Mouse (Mus musculus) erythroblast, embryonic 14.5 days (primary cell): Measurements from ENCODE around the gene Rfx6. TPM values are rescaled to one million over a fixed set of nuclear protein-coding genes. Genes with fewer than 3 reads are reported as not detected.

Experiments used
- H3K27me3 ChIP-seq: 2 replicates; pipeline ENCODE4 v1.6.1; 2012; ENCODE audit warnings: inconsistent platforms; ENCODE audit not compliant: control insufficient read depth
- H3K36me3 ChIP-seq: 2 replicates; pipeline ENCODE4 v1.6.1; 2012; ENCODE audit warnings: mild to moderate bottlenecking, inconsistent platforms; ENCODE audit not compliant: control insufficient read depth
- H3K4me1 ChIP-seq: 2 replicates; pipeline ENCODE4 v1.6.1; 2012; ENCODE audit warnings: inconsistent platforms; ENCODE audit not compliant: control insufficient read depth
- H3K4me3 ChIP-seq: replicated peaks from 2 replicates; pipeline ENCODE3; 2012; ENCODE audit warnings: moderate library complexity, mild to moderate bottlenecking, inconsistent platforms
- H3K9me3 ChIP-seq: 2 replicates; pipeline ENCODE4 v1.6.1; 2012; ENCODE audit warnings: low read length, inconsistent platforms, mixed read lengths; ENCODE audit not compliant: control insufficient read depth
- GATA1 ChIP-seq: IDR thresholded peaks from 2 replicates; pipeline ENCODE4 v1.6.1; 2012; ENCODE audit warnings: low read length, inconsistent platforms, mixed read lengths
- TAL1 ChIP-seq: IDR thresholded peaks from 3 replicates; pipeline ENCODE4 v1.6.1; 2012; ENCODE audit warnings: low read length, inconsistent platforms, mixed read lengths
- polyA plus RNA-seq: library from polyadenylated mRNA; stranded (reverse); fragments of >175 nt; gene quantifications from 2 replicates; pipeline ENCODE4 v1.2.3, GENCODE M21; 2012

The Rfx6 gene
- polyA plus RNA-seq: not detected in 2 replicates

DNA sequence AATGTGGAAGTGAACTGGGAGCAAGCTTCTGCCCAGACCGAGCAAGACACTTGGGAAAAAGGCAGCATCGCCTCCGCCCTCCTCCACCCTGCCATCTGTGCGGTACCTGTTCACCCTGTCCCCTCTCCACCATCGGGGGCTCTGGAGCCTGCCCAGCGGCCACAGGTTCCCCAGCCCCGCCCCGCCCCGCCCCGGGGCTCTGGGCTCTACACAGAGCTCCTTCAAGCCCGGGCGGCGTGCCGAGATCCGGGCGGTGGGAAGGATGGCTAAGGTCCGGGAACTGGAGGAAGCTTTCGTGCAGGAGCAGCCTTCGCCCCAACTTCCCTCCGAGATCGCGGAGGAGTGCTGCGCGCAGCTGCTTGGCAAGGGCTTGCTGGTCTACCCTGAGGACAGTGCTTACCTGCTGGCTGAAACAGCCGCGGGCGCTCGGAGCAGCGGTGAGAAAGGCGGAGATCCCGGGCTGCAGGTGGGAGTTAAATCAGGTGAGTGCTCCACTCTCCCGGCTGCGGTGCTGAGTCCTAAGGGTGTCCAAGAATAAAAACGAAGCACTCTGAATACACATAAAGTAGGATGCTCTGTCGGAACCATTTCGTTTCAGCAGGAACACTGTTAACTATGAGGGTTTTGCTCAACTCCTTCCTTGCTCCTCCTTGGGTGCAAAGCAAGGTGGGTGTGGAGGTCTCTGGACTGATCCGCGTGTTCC lies at the start of gene Rfx6:
Gene Rfx6 (plus strand): TSS at position 209 of the 703 bp plus-strand sequence.
- Histone ChIP-seq H3K27me3 (peaks cover 24% of the 10 kb centered on the region), H3K4me1 (no peaks in the 10 kb centered on the region), H3K36me3 (no peaks in the 10 kb centered on the region), H3K9me3 (no peaks in the 10 kb centered on the region; the same call in 1 of the 2 replicates), H3K4me3 (no peak within 1 kb of the TSS)
- no peak for TF ChIP-seq TAL1
- TF ChIP-seq GATA1: no peak

- Histone ChIP-seq H3K27me3 (no peaks in the 10 kb centered on the region), H3K36me3 (no peaks in the 10 kb centered on the region), H3K9me3 (peaks cover 3% of the 10 kb centered on the region; the same call in 1 of the 2 replicates), H3K4me3 (no peak within 1 kb of the TSS), H3K4me1 (no peaks in the 10 kb centered on the region)
- TF ChIP-seq GATA1 (no peak), TAL1 (no peak)
Observed at GRCm38 (mm10) chr10:51631411-51632136, 46.0 kb upstream of the Rfx6 start, which contains the start of gene Gprc6a. Gprc6a (minus strand) TSS chr10:51631461.

GRCm38 (mm10) chr10:51649506-51650221 lies 27.9 kb upstream of the Rfx6 start:
- Histone ChIP-seq H3K4me3 (no peak overlapping the region), H3K4me1 (no peaks in the 10 kb centered on the region), H3K9me3 (no peaks in the 10 kb centered on the region), H3K27me3 (no peaks in the 10 kb centered on the region), H3K36me3 (no peaks in the 10 kb centered on the region)
- TF ChIP-seq GATA1 (no peak), TAL1 (no peak)

DNA sequence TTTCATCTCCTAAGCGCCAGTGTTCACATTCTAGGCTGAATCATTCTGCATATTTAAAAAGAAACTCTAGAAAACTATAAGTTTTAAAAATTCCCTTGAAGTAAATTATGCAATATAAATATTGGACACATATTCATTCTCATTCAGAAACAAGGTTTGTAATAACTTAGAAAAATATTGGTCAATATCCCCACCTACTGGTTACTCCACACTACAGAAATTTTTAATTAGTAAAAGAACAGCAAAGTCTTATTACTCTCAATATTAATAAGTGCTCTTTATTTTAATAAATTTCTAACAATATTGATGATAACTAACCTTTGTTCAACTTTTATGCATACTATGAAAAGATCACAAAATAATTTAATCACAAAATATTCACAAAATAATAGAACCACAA lies 20.2 kb upstream of the Rfx6 start:
- Histone ChIP-seq H3K27me3 (no peaks in the 10 kb centered on the region), H3K4me1 (no peaks in the 10 kb centered on the region), H3K4me3 (no peak overlapping the region), H3K36me3 (no peaks in the 10 kb centered on the region), H3K9me3 (no peaks in the 10 kb centered on the region)
- TF ChIP-seq TAL1: no peak
- no peak for TF ChIP-seq GATA1

DNA sequence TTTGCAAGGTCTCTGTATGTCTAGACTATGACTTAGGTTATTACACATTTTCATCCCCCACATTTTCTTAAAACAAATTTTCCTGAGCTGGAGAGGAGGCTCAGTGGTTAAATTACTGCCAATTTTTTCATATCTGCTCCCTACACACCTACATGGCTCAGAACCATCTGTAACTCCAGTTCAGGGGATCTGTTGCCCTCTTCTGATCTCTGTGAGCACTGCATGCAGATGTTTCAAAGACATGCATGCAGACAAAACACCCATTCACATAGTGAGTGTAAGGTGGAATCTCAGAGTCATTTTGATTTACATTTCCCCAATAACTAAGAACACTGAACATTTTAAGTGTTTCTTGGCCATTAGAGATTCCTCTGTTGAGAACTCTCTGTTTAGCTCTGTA lies 8.2 kb upstream of the Rfx6 start:
- Histone ChIP-seq H3K9me3 (no peaks in the 10 kb centered on the region), H3K4me1 (no peaks in the 10 kb centered on the region), H3K4me3 (no peak overlapping the region), H3K27me3 (no peaks in the 10 kb centered on the region), H3K36me3 (no peaks in the 10 kb centered on the region)
- TF ChIP-seq GATA1: no peak
- no peak for TF ChIP-seq TAL1

GRCm38 (mm10) chr10:51671583-51671982 lies 6.0 kb upstream of the Rfx6 start:
- TF ChIP-seq GATA1 (no peak), TAL1 (no peak)
- Histone ChIP-seq H3K36me3 (no peaks in the 10 kb centered on the region), H3K9me3 (no peaks in the 10 kb centered on the region), H3K4me1 (no peaks in the 10 kb centered on the region), H3K4me3 (no peak overlapping the region), H3K27me3 (peaks cover 3% of the 10 kb centered on the region)

DNA sequence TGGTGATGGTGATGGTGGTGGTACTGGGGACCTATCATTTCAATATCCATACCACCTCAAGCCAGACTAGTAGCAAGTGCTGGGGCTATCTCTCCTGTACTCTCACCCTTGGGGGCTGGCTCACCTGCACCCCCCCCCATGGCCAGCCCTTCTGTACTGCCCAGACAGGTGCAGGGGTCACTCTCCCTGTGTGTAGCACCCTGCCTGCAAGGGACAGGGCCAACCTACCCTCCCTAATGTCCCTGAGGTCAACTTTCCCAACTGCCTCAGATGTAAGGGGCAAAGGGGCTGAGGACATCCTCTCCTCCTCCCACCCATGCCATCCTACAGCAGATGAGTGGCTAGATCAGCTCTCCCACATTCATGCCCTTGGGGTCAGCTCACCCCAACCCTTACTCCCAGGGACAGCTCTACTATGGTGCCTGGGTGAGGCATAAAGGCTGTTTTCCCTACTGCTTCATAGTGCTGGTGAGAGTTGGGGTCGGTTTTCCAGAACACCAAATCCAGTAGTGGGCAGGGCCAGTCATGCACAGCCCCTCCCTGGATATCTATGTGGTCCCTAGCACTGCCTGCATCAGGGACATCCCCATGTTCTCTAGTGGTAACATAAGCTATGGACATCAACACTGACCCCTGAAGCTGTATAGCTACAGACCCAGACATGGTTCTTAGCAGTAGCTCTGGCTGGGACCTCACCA lies 5.3 kb upstream of the Rfx6 start:
- Histone ChIP-seq H3K36me3 (no peaks in the 10 kb centered on the region), H3K4me3 (no peak overlapping the region)
- TF ChIP-seq GATA1: no peak
- TF ChIP-seq TAL1: no peak

DNA sequence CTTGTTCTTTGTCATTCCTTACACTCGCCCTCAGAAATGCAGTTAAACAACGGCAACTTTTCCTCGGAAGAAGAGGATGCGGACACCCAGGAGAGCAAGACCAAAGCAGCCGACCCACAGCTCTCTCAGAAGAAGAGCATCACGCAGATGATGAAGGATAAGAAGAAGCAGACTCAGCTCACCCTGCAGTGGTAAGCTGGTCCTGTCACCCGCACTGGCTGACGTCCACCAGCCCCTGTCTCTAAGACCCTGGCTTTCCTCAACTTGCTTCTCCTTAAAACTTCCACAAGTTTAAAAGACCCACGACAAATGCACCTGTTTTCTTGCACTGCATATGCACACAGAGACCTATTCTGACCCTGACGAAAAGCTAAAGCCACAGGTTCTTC lies 689 bp downstream of the Rfx6 start:
- H3K27me3 ChIP-seq: peaks cover 24% of the 10 kb centered on the region
- no peaks in the 10 kb centered on the region; the same call in 1 of the 2 replicates for H3K9me3 ChIP-seq
- TF ChIP-seq TAL1 (no peak), GATA1 (no peak)
- H3K36me3 ChIP-seq: no peaks in the 10 kb centered on the region
- no peak overlapping the region for H3K4me3 ChIP-seq
- H3K4me1 ChIP-seq: no peaks in the 10 kb centered on the region

More for the DNA sequence above, 5.3 kb upstream of the Rfx6 start:
- H3K9me3 ChIP-seq: no peaks in the 10 kb centered on the region
- peaks cover 10% of the 10 kb centered on the region for H3K27me3 ChIP-seq
- H3K4me1 ChIP-seq: no peaks in the 10 kb centered on the region
